Mouse (Mus musculus): ENCODE data around the gene Flvcr1. TPM values are rescaled to one million over a fixed set of nuclear protein-coding genes. Genes with fewer than 3 reads are reported as not detected.
"Not testable (repeated sequence)": the region's sequence is repeated elsewhere in the genome, so short reads cannot be mapped to it uniquely, and the experiment has no call there.

Flvcr1 gene
- polyA plus RNA-seq, 2 experiments, result 7.8 to 15.0 TPM

DNA sequence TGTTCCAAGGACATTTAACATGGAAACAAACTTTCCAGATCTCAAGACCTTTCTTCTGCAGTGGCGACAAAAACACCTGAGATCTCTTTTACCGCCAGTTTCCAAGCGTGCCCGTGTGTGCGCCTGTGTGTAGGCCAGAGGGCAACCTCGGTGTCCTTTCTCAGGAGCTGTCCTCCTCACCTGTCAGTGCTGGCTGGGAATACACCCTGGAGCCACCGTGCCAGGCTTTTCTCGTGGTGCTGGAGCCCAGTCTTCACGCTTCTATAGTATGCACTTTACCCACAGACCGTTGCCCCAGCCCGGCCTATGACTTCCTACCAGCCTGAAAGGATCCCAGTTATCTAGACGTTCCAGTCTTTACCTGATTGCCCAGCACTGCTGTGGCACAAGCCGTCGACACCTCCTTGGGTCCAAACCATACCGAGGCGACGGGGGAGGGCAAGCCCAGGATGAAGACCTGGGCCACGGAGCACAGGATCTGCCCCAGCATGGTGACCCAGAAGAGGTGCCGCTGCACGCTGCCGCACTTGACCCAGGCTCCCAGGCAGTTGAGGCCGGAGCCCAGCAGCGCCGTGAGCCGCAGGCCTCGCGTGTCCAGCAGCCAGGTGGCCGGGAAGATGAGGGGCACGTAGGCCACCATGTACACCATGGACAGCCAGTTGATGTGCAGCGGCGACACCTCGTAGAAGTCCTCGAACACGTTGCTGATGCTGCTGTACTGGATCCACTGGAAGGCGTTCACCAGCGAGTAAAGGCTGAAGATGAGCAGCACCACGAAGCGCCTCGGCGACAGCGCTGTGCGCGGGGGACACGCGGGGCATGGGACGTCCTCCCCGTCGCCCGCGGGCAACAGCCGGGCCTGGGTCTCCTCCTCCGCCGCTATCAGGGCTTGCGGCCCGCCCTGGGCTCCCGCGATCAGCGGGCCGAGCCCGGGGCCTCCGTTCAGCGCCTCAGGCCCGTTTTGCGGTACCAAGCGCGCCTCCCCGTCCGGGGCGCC is 644 bp downstream of the Flvcr1 start:
- Histone ChIP-seq H3K9ac (ENCODE audit: low read depth, low read length, severe bottlenecking) (peak overlapping the region; percentile 86), H3K9me3 (ENCODE audit: control insufficient read depth, low read length) (no peaks in the 10 kb centered on the region), H3K36me3 (ENCODE audit: control insufficient read depth, insufficient read depth, low read length) (peaks cover 4% of the 10 kb centered on the region; the same call in 1 of the 2 replicates), H3K27ac (replicated peaks; ENCODE audit: low read depth, low read length) (peak overlapping the region; percentile 69), H3K4me3 (replicated peaks; ENCODE audit: low read length) (peak overlapping the region; percentile 80), H3K4me1 (ENCODE audit: control insufficient read depth, insufficient read depth, low read length) (peaks cover 14% of the 10 kb centered on the region), H3K27me3 (ENCODE audit: control insufficient read depth, insufficient read depth, low read length) (no peaks in the 10 kb centered on the region), H3K4me2 (replicated peaks; ENCODE audit: low read depth, low read length, severe bottlenecking) (peak overlapping the region; percentile 91)
- DNase-seq (ENCODE audit: low spot score) (no peak), ATAC-seq (ENCODE audit: low FRiP score, low read depth) (no peak; the same call in none of the 2 replicates)
- TF ChIP-seq POLR2A (IDR thresholded peaks at IDR 0.05; ENCODE audit: borderline replicate concordance, extremely low read depth, insufficient read depth, insufficient read length), result no peak
- WGBS, result 2% methylated on average over 61 of the region's 69 CpGs

DNA sequence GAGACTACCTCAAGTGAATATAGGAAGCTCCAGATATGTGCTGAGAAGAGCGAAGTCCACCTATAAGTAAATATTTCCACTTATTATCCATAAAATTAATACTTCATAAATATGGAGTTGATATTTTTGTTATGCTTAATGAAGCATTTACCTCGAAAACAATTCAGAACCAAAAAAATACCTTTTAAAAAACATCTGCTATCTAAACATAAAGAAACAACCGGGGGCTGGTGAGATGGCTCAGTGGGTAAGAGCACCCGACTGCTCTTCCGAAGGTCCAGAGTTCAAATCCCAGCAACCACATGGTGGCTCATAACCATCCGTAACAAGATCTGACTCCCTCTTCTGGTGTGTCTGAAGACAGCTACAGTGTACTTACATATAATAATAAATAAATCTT is 2.2 kb downstream of the Flvcr1 start:
- not testable (repeated sequence) for H3K4me3 ChIP-seq (replicated peaks; ENCODE audit: low read length); H3K36me3 ChIP-seq (ENCODE audit: control insufficient read depth, insufficient read depth, low read length); H3K27ac ChIP-seq (replicated peaks; ENCODE audit: low read depth, low read length); H3K9me3 ChIP-seq (ENCODE audit: control insufficient read depth, low read length); H3K27me3 ChIP-seq (ENCODE audit: control insufficient read depth, insufficient read depth, low read length); DNase-seq (ENCODE audit: low spot score); H3K4me2 ChIP-seq (replicated peaks; ENCODE audit: low read depth, low read length, severe bottlenecking); ATAC-seq (ENCODE audit: low FRiP score, low read depth); H3K9ac ChIP-seq (ENCODE audit: low read depth, low read length, severe bottlenecking)
- WGBS, result 90% methylated on average over 5 of the region's 6 CpGs
- H3K4me1 ChIP-seq (ENCODE audit: control insufficient read depth, insufficient read depth, low read length), result peaks cover 14% of the 10 kb centered on the region

DNA sequence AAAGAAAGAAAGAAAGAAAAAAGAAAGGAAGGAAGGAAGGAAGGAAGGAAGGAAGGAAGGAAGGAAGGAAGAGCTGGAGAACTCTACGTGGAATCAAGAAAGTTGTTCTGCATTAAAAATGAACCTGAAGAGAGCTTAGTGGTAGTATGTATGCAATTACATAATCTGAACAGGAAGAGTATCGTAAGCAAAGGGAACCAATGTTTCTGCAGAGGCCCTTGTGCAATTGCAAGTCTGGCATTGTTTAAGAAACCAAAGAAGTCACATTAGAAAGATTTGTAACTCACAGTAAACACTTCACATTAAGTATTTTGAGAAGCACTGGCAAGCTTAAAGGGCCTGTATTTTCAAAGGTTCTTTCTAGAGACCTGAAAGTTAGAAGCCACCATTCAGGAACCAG is 2.8 kb downstream of the Flvcr1 start:
- no peaks in the 10 kb centered on the region for H3K9me3 ChIP-seq (ENCODE audit: control insufficient read depth, low read length)
- 78% methylated on average over 2 of the region's 2 CpGs for WGBS
- H3K27ac ChIP-seq (replicated peaks; ENCODE audit: low read depth, low read length), result no peak overlapping the region
- H3K4me3 ChIP-seq (replicated peaks; ENCODE audit: low read length), result no peak overlapping the region
- H3K36me3 ChIP-seq (ENCODE audit: control insufficient read depth, insufficient read depth, low read length), result peaks cover 4% of the 10 kb centered on the region; the same call in 1 of the 2 replicates
- H3K4me1 ChIP-seq (ENCODE audit: control insufficient read depth, insufficient read depth, low read length), result peaks cover 14% of the 10 kb centered on the region
- H3K9ac ChIP-seq (ENCODE audit: low read depth, low read length, severe bottlenecking), result no peak overlapping the region
- H3K27me3 ChIP-seq (ENCODE audit: control insufficient read depth, insufficient read depth, low read length), result no peaks in the 10 kb centered on the region
- no peak for TF ChIP-seq POLR2A (IDR thresholded peaks at IDR 0.05; ENCODE audit: borderline replicate concordance, extremely low read depth, insufficient read depth, insufficient read length)
- DNase-seq (ENCODE audit: low spot score) (no peak), ATAC-seq (ENCODE audit: low FRiP score, low read depth) (no peak)
- H3K4me2 ChIP-seq (replicated peaks; ENCODE audit: low read depth, low read length, severe bottlenecking), result no peak overlapping the region

DNA sequence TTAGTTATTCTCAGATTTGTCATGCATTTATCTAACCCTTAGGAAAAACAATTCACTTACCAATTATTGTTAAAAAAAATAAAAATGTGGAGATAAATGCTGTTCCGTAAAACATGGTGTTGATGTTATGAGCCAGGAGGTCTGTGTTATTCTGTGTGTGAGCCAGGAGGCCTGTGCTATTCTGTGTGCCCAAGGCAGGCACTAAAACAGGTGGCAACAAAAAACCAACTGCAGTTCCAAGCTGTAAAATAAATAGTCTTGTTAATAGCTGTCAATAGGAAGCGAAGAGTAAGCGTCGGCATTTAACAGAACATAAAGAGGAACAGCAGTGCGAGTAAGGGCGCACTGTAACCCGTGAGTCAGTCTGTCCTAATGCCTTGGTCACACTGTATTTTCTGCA is 4.9 kb downstream of the Flvcr1 start:
- TF ChIP-seq POLR2A (IDR thresholded peaks at IDR 0.05; ENCODE audit: borderline replicate concordance, extremely low read depth, insufficient read depth, insufficient read length), result no peak
- WGBS, result 40% methylated on average over 7 of the region's 7 CpGs
- no peak overlapping the region for H3K9ac ChIP-seq (ENCODE audit: low read depth, low read length, severe bottlenecking)
- H3K4me2 ChIP-seq (replicated peaks; ENCODE audit: low read depth, low read length, severe bottlenecking), result no peak overlapping the region
- no peak overlapping the region for H3K4me3 ChIP-seq (replicated peaks; ENCODE audit: low read length)
- peaks cover 9% of the 10 kb centered on the region for H3K4me1 ChIP-seq (ENCODE audit: control insufficient read depth, insufficient read depth, low read length)
- no peak overlapping the region for H3K27ac ChIP-seq (replicated peaks; ENCODE audit: low read depth, low read length)
- H3K9me3 ChIP-seq (ENCODE audit: control insufficient read depth, low read length), result no peaks in the 10 kb centered on the region
- no peak for ATAC-seq (ENCODE audit: low FRiP score, low read depth)
- H3K36me3 ChIP-seq (ENCODE audit: control insufficient read depth, insufficient read depth, low read length), result peaks cover 4% of the 10 kb centered on the region; the same call in 1 of the 2 replicates
- no peaks in the 10 kb centered on the region for H3K27me3 ChIP-seq (ENCODE audit: control insufficient read depth, insufficient read depth, low read length)
- DNase-seq (ENCODE audit: low spot score), result no peak

DNA sequence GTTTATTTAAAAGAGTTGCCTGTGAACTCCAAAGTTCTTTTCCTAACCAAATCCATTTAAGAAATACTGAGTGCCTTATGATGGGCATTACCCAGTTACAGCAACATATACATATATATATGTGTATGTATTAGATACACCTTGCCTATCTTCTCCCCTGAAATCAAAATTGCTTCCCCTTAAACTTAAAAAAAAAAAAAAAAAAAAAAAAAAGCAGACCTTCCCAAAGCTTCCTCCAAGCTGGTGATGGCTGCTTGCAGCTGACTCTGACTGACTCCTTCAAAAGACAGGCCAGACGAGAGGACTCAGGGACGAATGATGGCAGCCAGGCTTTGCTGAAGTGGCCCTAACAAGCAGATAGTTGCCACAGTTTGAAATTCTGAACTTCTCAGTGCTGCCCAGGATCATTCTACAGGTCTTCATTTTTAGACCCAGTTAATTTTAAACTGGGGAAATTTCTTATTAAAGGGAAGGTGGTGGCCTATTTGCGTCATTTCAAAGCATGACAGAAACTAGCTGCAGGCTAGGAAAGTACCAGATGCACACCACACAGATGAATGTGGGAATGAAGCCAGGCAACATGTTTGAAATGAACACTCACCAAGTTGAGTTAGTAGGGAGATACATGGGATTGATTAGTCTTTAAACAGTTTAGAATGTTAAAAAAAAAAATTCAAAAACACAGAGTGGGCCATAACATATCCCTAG is 5.6 kb downstream of the Flvcr1 start:
- no peaks in the 10 kb centered on the region for H3K9me3 ChIP-seq (ENCODE audit: control insufficient read depth, low read length)
- DNase-seq (ENCODE audit: low spot score) (no peak), ATAC-seq (ENCODE audit: low FRiP score, low read depth) (no peak)
- no peak overlapping the region for H3K27ac ChIP-seq (replicated peaks; ENCODE audit: low read depth, low read length)
- no peak overlapping the region for H3K4me2 ChIP-seq (replicated peaks; ENCODE audit: low read depth, low read length, severe bottlenecking)
- H3K27me3 ChIP-seq (ENCODE audit: control insufficient read depth, insufficient read depth, low read length), result no peaks in the 10 kb centered on the region
- H3K36me3 ChIP-seq (ENCODE audit: control insufficient read depth, insufficient read depth, low read length), result peaks cover 5% of the 10 kb centered on the region; the same call in 1 of the 2 replicates
- 68% methylated on average over 3 of the region's 3 CpGs for WGBS
- H3K4me1 ChIP-seq (ENCODE audit: control insufficient read depth, insufficient read depth, low read length), result peaks cover 9% of the 10 kb centered on the region
- H3K4me3 ChIP-seq (replicated peaks; ENCODE audit: low read length), result no peak overlapping the region
- H3K9ac ChIP-seq (ENCODE audit: low read depth, low read length, severe bottlenecking), result no peak overlapping the region
- TF ChIP-seq POLR2A (IDR thresholded peaks at IDR 0.05; ENCODE audit: borderline replicate concordance, extremely low read depth, insufficient read depth, insufficient read length), result no peak

Data from limb, embryonic 14.5 days (tissue).